Mouse (Mus musculus) kidney, embryonic 15.5 days (tissue): ENCODE data around the gene Irx4. TPM values are rescaled to one million over a fixed set of nuclear protein-coding genes. Genes with fewer than 3 reads are reported as not detected.

ENCODE experiments used
- ATAC-seq: fragments of 200-750 bp; cut with Nextera tagmentation; replicated peaks from 2 replicates; pipeline ENCODE4 v1.8.0; 2017; ENCODE audit warnings: moderate TSS enrichment; ENCODE audit not compliant: low FRiP score
- H3K27ac ChIP-seq: fragments of 300-500 bp; sonication (generic); 2 replicates; pipeline ENCODE4 v1.5.1; 2015; ENCODE audit warnings: mild to moderate bottlenecking, inconsistent platforms
- H3K27me3 ChIP-seq: fragments of 300-500 bp; sonication (generic); 2 replicates; pipeline ENCODE4 v1.6.1; 2015; ENCODE audit warnings: inconsistent platforms
- H3K36me3 ChIP-seq: fragments of 300-500 bp; sonication (generic); 2 replicates; pipeline ENCODE4 v1.6.1; 2015; ENCODE audit warnings: inconsistent platforms
- H3K4me1 ChIP-seq: fragments of 300-500 bp; sonication (generic); 2 replicates; pipeline ENCODE4 v1.6.1; 2015; ENCODE audit warnings: inconsistent platforms
- H3K4me2 ChIP-seq: fragments of 300-500 bp; sonication (generic); 2 replicates; pipeline ENCODE4 v1.6.1; 2015; ENCODE audit warnings: moderate library complexity, mild to moderate bottlenecking, inconsistent platforms
- H3K4me3 ChIP-seq: fragments of 300-500 bp; sonication (generic); replicated peaks from 2 replicates; pipeline ENCODE4 v1.5.1; 2015; ENCODE audit warnings: mild to moderate bottlenecking, inconsistent platforms
- H3K9ac ChIP-seq: fragments of 300-500 bp; sonication (generic); 2 replicates; pipeline ENCODE4 v1.6.1; 2015; ENCODE audit warnings: mild to moderate bottlenecking, inconsistent platforms
- H3K9me3 ChIP-seq: fragments of 300-500 bp; sonication (generic); replicated peaks from 2 replicates; pipeline ENCODE4 v1.6.1; 2016; ENCODE audit warnings: inconsistent platforms
- WGBS: fragments of 180-500 bp; shearing (Covaris S2); methylation state at CpG from one replicate; pipeline ENCODE4 v1.1.7; 2015; ENCODE audit warnings: mixed read lengths; 5-methylcytosine and 5-hydroxymethylcytosine counted together
- polyA plus RNA-seq: library from polyadenylated mRNA; unstranded; fragments of >200 nt; fragmentation: Nextera tagmentation; extraction: Ambion mirVana; gene quantifications from 2 replicates; pipeline ENCODE4 v1.2.1, GENCODE M21; 2015

Irx4 gene
- polyA plus RNA-seq, 1 experiment from 2014 or later, result 0.45 TPM

- ATAC-seq, result no peak
- WGBS, result 23% methylated on average over 2 of the region's 2 CpGs
- H3K36me3 ChIP-seq, result no peaks in the 10 kb centered on the region
- H3K9me3 ChIP-seq, result no peaks in the 10 kb centered on the region
- no peak overlapping the region for H3K4me2 ChIP-seq
- H3K4me3 ChIP-seq, result no peak overlapping the region
- H3K27me3 ChIP-seq, result peaks cover 99% of the 10 kb centered on the region
- no peak overlapping the region for H3K9ac ChIP-seq
- no peak overlapping the region for H3K27ac ChIP-seq
- peaks cover 48% of the 10 kb centered on the region for H3K4me1 ChIP-seq
Measured at GRCm38 (mm10) chr13:73261881-73262280, 1.6 kb downstream of the Irx4 start.

- Histone ChIP-seq H3K4me1 (peaks cover 48% of the 10 kb centered on the region), H3K9ac (no peak overlapping the region), H3K27ac (no peak overlapping the region), H3K4me2 (peak overlapping the region; percentile 56), H3K9me3 (no peaks in the 10 kb centered on the region), H3K27me3 (peaks cover 99% of the 10 kb centered on the region), H3K36me3 (no peaks in the 10 kb centered on the region), H3K4me3 (peak overlapping the region; percentile 27)
- WGBS, result 4% methylated on average over 24 of the region's 24 CpGs
- ATAC-seq, result no peak
Measured at GRCm38 (mm10) chr13:73262336-73263127, 2.3 kb downstream of the Irx4 start.

- ATAC-seq, result peak; percentile 69
- 1% methylated on average over 40 of the region's 40 CpGs for WGBS
- peaks cover 99% of the 10 kb centered on the region for H3K27me3 ChIP-seq
- no peaks in the 10 kb centered on the region for H3K9me3 ChIP-seq
- no peaks in the 10 kb centered on the region for H3K36me3 ChIP-seq
- H3K4me3 ChIP-seq, result peak overlapping the region; percentile 27
- no peak overlapping the region for H3K27ac ChIP-seq
- H3K4me1 ChIP-seq, result peaks cover 49% of the 10 kb centered on the region
- H3K4me2 ChIP-seq, result peak overlapping the region; percentile 56
- no peak overlapping the region for H3K9ac ChIP-seq
Measured at GRCm38 (mm10) chr13:73263128-73263971, 3.1 kb downstream of the Irx4 start.

GRCm38 (mm10) chr13:73264166-73264735, 4.0 kb downstream of the Irx4 start:
- Histone ChIP-seq H3K9ac (no peak overlapping the region), H3K9me3 (no peaks in the 10 kb centered on the region), H3K4me3 (peak overlapping the region; percentile 27), H3K27ac (no peak overlapping the region), H3K36me3 (no peaks in the 10 kb centered on the region), H3K4me2 (peak overlapping the region; percentile 56), H3K4me1 (peaks cover 57% of the 10 kb centered on the region), H3K27me3 (peaks cover 99% of the 10 kb centered on the region)
- 4% methylated on average over 29 of the region's 29 CpGs for WGBS
- ATAC-seq, result no peak

GRCm38 (mm10) chr13:73264831-73265230, 4.6 kb downstream of the Irx4 start:
- H3K9ac ChIP-seq, result no peak overlapping the region
- no peak overlapping the region for H3K27ac ChIP-seq
- 17% methylated on average over 8 of the region's 8 CpGs for WGBS
- H3K27me3 ChIP-seq, result peaks cover 99% of the 10 kb centered on the region
- H3K4me1 ChIP-seq, result peaks cover 57% of the 10 kb centered on the region
- no peak overlapping the region for H3K4me3 ChIP-seq
- no peak for ATAC-seq
- no peaks in the 10 kb centered on the region for H3K9me3 ChIP-seq
- H3K36me3 ChIP-seq, result no peaks in the 10 kb centered on the region
- H3K4me2 ChIP-seq, result no peak overlapping the region

GRCm38 (mm10) chr13:73265442-73265841, 5.2 kb downstream of the Irx4 start:
- H3K9me3 ChIP-seq, result no peaks in the 10 kb centered on the region
- H3K9ac ChIP-seq, result no peak overlapping the region
- H3K4me3 ChIP-seq, result peak overlapping the region; percentile 29
- WGBS, result 2% methylated on average over 28 of the region's 28 CpGs
- no peaks in the 10 kb centered on the region for H3K36me3 ChIP-seq
- H3K4me2 ChIP-seq, result peak overlapping the region; percentile 53
- ATAC-seq, result peak; percentile 40; the same call in 1 of the 2 replicates
- peaks cover 99% of the 10 kb centered on the region for H3K27me3 ChIP-seq
- peaks cover 53% of the 10 kb centered on the region for H3K4me1 ChIP-seq
- no peak overlapping the region for H3K27ac ChIP-seq

GRCm38 (mm10) chr13:73267551-73267950, 7.3 kb downstream of the Irx4 start:
- Histone ChIP-seq H3K4me1 (peaks cover 56% of the 10 kb centered on the region), H3K27me3 (peaks cover 99% of the 10 kb centered on the region), H3K36me3 (no peaks in the 10 kb centered on the region), H3K4me2 (no peak overlapping the region), H3K9ac (no peak overlapping the region), H3K9me3 (no peaks in the 10 kb centered on the region), H3K4me3 (no peak overlapping the region), H3K27ac (no peak overlapping the region)
- ATAC-seq, result no peak
- WGBS, result 5% methylated on average over 10 of the region's 10 CpGs

GRCm38 (mm10) chr13:73268702-73269101, 8.4 kb downstream of the Irx4 start:
- Histone ChIP-seq H3K36me3 (no peaks in the 10 kb centered on the region), H3K9me3 (no peaks in the 10 kb centered on the region), H3K4me2 (peak overlapping the region; percentile 32; the same call in 1 of the 2 replicates), H3K9ac (no peak overlapping the region), H3K4me3 (peak overlapping the region; percentile 10; the same call in 1 of the 2 replicates), H3K27me3 (peaks cover 99% of the 10 kb centered on the region), H3K27ac (no peak overlapping the region), H3K4me1 (peaks cover 44% of the 10 kb centered on the region)
- no peak for ATAC-seq
- WGBS, result 1% methylated on average over 20 of the region's 20 CpGs

- WGBS, result 6% methylated on average over 15 of the region's 15 CpGs
- H3K36me3 ChIP-seq, result no peaks in the 10 kb centered on the region
- peak overlapping the region; percentile 32; the same call in 1 of the 2 replicates for H3K4me2 ChIP-seq
- no peak overlapping the region for H3K4me3 ChIP-seq
- H3K9ac ChIP-seq, result no peak overlapping the region
- H3K27me3 ChIP-seq, result peaks cover 99% of the 10 kb centered on the region
- H3K9me3 ChIP-seq, result no peaks in the 10 kb centered on the region
- peaks cover 39% of the 10 kb centered on the region for H3K4me1 ChIP-seq
- ATAC-seq, result no peak
- no peak overlapping the region for H3K27ac ChIP-seq
Measured at GRCm38 (mm10) chr13:73269251-73269650, 9.0 kb downstream of the Irx4 start.

GRCm38 (mm10) chr13:73269891-73270290, 9.6 kb downstream of the Irx4 start:
- H3K27ac ChIP-seq, result no peak overlapping the region
- peaks cover 99% of the 10 kb centered on the region for H3K27me3 ChIP-seq
- no peaks in the 10 kb centered on the region for H3K9me3 ChIP-seq
- no peaks in the 10 kb centered on the region for H3K36me3 ChIP-seq
- H3K4me2 ChIP-seq, result no peak overlapping the region
- H3K9ac ChIP-seq, result no peak overlapping the region
- H3K4me1 ChIP-seq, result peaks cover 33% of the 10 kb centered on the region
- no peak overlapping the region for H3K4me3 ChIP-seq
- ATAC-seq, result no peak
- WGBS, result 12% methylated on average over 3 of the region's 3 CpGs

GRCm38 (mm10) chr13:73270451-73271081, 10.3 kb downstream of the Irx4 start:
- H3K27ac ChIP-seq, result no peak overlapping the region
- no peaks in the 10 kb centered on the region for H3K9me3 ChIP-seq
- H3K9ac ChIP-seq, result no peak overlapping the region
- peak overlapping the region; percentile 60; the same call in 1 of the 2 replicates for H3K4me2 ChIP-seq
- H3K4me1 ChIP-seq, result peaks cover 28% of the 10 kb centered on the region
- H3K4me3 ChIP-seq, result peak overlapping the region; percentile 34; the same call in 1 of the 2 replicates
- ATAC-seq, result no peak
- WGBS, result 6% methylated on average over 22 of the region's 22 CpGs
- H3K27me3 ChIP-seq, result peaks cover 99% of the 10 kb centered on the region
- H3K36me3 ChIP-seq, result no peaks in the 10 kb centered on the region
